Mouse (Mus musculus) heart, embryonic 13.5 days (tissue): Measurements from ENCODE around the gene Ankrd34c. TPM values are rescaled to one million over a fixed set of nuclear protein-coding genes. Genes with fewer than 3 reads are reported as not detected.

Source experiments
- ATAC-seq: fragments of 200-750 bp; cut with Nextera tagmentation; 2 replicates; pipeline ENCODE4 v1.8.0; 2017; ENCODE audit warnings: moderate TSS enrichment; ENCODE audit not compliant: insufficient number of reproducible peaks, low FRiP score, low TSS enrichment; ENCODE audit errors: extremely low read depth
- H3K27ac ChIP-seq: fragments of 300-500 bp; sonication (generic); replicated peaks from 2 replicates; pipeline ENCODE4 v1.5.1; 2015; ENCODE audit warnings: moderate library complexity, mild to moderate bottlenecking, inconsistent platforms
- H3K27me3 ChIP-seq: fragments of 300-500 bp; sonication (generic); replicated peaks from 2 replicates; pipeline ENCODE4 v1.6.1; 2015; ENCODE audit warnings: mild to moderate bottlenecking, inconsistent platforms
- H3K36me3 ChIP-seq: fragments of 300-500 bp; sonication (generic); 2 replicates; pipeline ENCODE4 v1.6.1; 2015; ENCODE audit warnings: mild to moderate bottlenecking, inconsistent platforms
- H3K4me1 ChIP-seq: fragments of 300-500 bp; sonication (generic); 2 replicates; pipeline ENCODE4 v1.6.1; 2015; ENCODE audit warnings: inconsistent platforms
- H3K4me2 ChIP-seq: fragments of 300-500 bp; sonication (generic); 2 replicates; pipeline ENCODE4 v1.6.1; 2015; ENCODE audit warnings: inconsistent platforms, mild to moderate bottlenecking, moderate library complexity
- H3K4me3 ChIP-seq: fragments of 300-500 bp; sonication (generic); 2 replicates; pipeline ENCODE4 v1.5.1; 2015; ENCODE audit warnings: moderate library complexity, mild to moderate bottlenecking, inconsistent platforms
- H3K9ac ChIP-seq: fragments of 300-500 bp; sonication (generic); 2 replicates; pipeline ENCODE4 v1.6.1; 2015; ENCODE audit warnings: inconsistent platforms, mild to moderate bottlenecking, moderate library complexity
- H3K9me3 ChIP-seq: fragments of 300-500 bp; sonication (generic); 2 replicates; pipeline ENCODE4 v1.6.1; 2016; ENCODE audit warnings: inconsistent platforms
- WGBS: fragments of 180-500 bp; shearing (Covaris S2); methylation state at CpG from one replicate; pipeline ENCODE4 v1.1.7; 2015; ENCODE audit warnings: mixed read lengths; 5-methylcytosine and 5-hydroxymethylcytosine counted together
- polyA plus RNA-seq: library from polyadenylated mRNA; unstranded; fragments of >200 nt; fragmentation: Nextera tagmentation; extraction: Ambion mirVana; gene quantifications from 2 replicates; pipeline ENCODE4 v1.2.1, GENCODE M21; 2015

Ankrd34c gene
- polyA plus RNA-seq, result not detected in 2 replicates

DNA sequence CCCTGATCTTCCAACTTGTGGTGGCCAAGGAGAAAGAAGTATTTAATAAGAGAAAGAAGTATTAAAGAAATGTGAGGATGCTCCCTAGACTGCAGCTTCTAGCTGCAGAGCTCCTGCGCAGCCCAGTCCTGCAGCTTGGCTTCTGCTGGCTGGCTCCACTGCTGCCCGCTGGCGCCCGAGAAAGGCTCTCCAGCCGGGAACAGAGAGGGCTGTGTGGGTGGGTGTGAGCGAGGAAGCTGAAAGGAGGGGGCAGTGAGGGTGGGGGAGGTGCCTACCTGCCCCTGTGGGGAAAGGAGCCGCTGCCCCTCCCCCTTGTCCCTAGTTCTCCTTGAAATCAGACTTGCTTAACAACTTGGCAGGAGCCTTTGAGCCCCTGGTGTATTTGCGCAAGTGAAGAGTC, at the start of gene Ankrd34c:
Gene Ankrd34c (minus strand): TSS at position 181 of the 400 bp plus-strand sequence.
- 2% methylated on average over 8 of the region's 8 CpGs for WGBS
- H3K36me3 ChIP-seq, result no peaks in the 10 kb centered on the region
- no peak within 1 kb of the TSS for H3K4me2 ChIP-seq
- peaks cover 28% of the 10 kb centered on the region for H3K27me3 ChIP-seq
- H3K4me1 ChIP-seq, result no peaks in the 10 kb centered on the region
- H3K9ac ChIP-seq, result no peak within 1 kb of the TSS
- H3K4me3 ChIP-seq, result no peak within 1 kb of the TSS
- H3K27ac ChIP-seq, result no peak within 1 kb of the TSS
- no peak for ATAC-seq
- H3K9me3 ChIP-seq, result no peaks in the 10 kb centered on the region

DNA sequence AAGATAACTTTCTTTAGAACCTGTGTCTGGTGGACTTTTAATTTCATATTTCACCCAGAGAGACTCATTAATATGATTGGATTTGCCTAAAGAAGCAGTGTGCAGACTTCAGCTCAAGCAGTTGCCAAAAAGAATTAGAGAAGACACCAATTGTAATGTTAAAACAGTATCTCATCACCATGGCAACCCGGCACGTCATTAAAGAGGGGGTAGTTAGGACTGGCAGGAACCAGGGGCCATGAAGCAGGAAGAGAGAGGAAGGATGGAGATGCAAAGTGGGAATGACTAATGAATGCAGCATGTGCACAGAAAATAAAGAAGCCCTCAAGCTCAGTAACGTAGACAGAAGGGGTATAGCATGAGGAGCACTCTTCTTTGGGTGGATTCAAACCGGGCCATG, 49.3 kb upstream of the Ankrd34c start:
- Histone ChIP-seq H3K9me3 (no peaks in the 10 kb centered on the region), H3K4me1 (no peaks in the 10 kb centered on the region), H3K36me3 (no peaks in the 10 kb centered on the region), H3K4me3 (no peak overlapping the region), H3K27ac (no peak overlapping the region), H3K4me2 (no peak overlapping the region), H3K9ac (no peak overlapping the region), H3K27me3 (no peaks in the 10 kb centered on the region)
- 65% methylated on average over 4 of the region's 4 CpGs for WGBS
- ATAC-seq, result no peak

DNA sequence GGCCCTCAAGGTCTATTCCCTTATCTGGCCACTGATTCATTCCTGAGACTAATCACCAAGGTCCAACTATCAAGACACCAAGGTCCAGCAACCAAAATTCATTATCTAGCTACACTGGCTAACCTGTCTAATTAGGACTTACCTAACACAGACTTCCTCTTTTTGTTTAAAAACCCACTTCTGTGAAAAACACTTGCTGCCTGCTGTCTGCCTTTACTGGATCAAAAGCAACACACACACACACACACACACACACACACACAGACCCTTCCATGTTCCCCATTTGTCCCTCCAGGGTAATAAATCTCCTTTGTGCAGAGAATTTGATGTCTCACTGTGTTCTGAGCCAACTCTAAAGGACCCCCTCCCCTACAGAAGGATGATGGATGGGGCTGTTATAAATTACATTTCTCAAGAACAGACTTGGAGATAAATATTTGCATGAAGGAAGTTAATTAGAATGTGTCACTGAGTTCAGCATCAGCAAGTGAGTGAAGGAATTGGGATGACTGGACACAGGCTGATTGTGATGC, 43.2 kb upstream of the Ankrd34c start:
- H3K27me3 ChIP-seq, result no peaks in the 10 kb centered on the region
- no peaks in the 10 kb centered on the region for H3K9me3 ChIP-seq
- H3K9ac ChIP-seq, result no peak overlapping the region
- no peaks in the 10 kb centered on the region for H3K36me3 ChIP-seq
- H3K4me3 ChIP-seq, result no peak overlapping the region
- no peaks in the 10 kb centered on the region for H3K4me1 ChIP-seq
- H3K4me2 ChIP-seq, result no peak overlapping the region
- H3K27ac ChIP-seq, result no peak overlapping the region
- ATAC-seq, result no peak

DNA sequence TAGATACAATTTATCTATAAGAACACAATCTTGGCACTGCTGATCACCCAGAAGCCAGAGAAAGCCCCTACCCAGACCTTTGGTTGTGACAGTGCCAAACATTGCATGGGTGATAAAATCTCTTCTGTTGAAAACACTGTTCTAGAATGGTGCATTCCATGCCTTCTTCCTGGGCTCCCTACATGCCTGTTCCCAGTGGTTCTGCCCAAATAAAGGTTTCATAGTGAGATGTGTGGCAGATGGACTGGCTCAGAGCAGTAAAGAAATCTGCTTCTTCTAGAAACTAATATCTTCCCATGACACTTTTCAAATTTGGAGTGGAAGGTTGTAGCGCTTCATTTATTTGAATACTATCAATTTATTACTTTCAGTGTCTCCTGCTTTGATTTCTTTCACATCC, 41.0 kb upstream of the Ankrd34c start:
- H3K4me1 ChIP-seq, result no peaks in the 10 kb centered on the region
- H3K9me3 ChIP-seq, result no peaks in the 10 kb centered on the region
- H3K27ac ChIP-seq, result no peak overlapping the region
- H3K4me3 ChIP-seq, result no peak overlapping the region
- H3K36me3 ChIP-seq, result no peaks in the 10 kb centered on the region
- ATAC-seq, result no peak
- H3K4me2 ChIP-seq, result no peak overlapping the region
- no peak overlapping the region for H3K9ac ChIP-seq
- H3K27me3 ChIP-seq, result no peaks in the 10 kb centered on the region
- 93% methylated on average over 1 of the region's 1 CpGs for WGBS

DNA sequence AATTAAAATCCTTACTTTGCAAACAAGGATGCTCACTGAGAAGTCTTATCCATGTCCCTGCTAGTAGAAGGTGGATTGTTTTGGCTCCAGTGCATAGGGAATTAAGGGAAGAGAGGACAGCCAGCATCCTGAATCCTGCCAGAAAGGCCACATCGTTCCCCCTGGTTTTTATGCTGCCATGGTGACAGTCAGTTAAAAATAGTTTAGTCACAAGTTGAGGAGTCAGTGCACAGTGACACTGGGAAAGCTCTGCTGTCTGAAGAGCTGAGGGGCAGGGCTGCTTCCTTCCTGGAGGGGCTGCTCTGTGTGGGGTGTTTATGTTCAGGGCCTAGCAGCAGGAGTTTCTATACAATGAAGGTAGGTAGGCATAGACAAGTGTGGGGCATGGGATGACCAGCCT, 32.9 kb upstream of the Ankrd34c start:
- H3K9me3 ChIP-seq, result no peaks in the 10 kb centered on the region
- no peaks in the 10 kb centered on the region for H3K27me3 ChIP-seq
- H3K36me3 ChIP-seq, result no peaks in the 10 kb centered on the region
- H3K27ac ChIP-seq, result peak overlapping the region; percentile 52
- no peak overlapping the region for H3K9ac ChIP-seq
- H3K4me2 ChIP-seq, result no peak overlapping the region
- 6% methylated on average over 1 of the region's 1 CpGs for WGBS
- no peak for ATAC-seq
- H3K4me1 ChIP-seq, result peaks cover 9% of the 10 kb centered on the region
- H3K4me3 ChIP-seq, result no peak overlapping the region

DNA sequence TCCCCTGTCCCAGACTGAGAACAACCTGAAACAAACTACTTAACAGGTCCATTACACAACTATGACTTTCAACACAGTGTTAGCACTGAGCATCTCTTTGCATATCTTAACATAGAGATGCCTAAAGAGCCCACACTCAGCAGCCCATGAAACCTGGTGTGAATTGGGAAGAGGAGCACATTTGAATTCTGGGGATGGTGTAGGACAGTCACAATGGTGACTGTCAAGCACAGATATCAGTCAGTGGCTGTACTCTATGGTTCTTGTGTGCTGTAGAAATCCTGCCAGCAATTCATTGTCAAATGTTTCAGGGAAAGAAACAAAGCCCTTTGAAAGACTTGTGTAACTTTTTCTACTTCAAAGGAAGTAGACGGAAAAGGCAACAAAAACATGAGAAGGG, 23.7 kb upstream of the Ankrd34c start:
- Histone ChIP-seq H3K27ac (no peak overlapping the region), H3K27me3 (no peaks in the 10 kb centered on the region), H3K4me2 (no peak overlapping the region), H3K4me3 (no peak overlapping the region), H3K9ac (no peak overlapping the region), H3K4me1 (no peaks in the 10 kb centered on the region), H3K9me3 (no peaks in the 10 kb centered on the region), H3K36me3 (no peaks in the 10 kb centered on the region)
- 63% methylated on average over 1 of the region's 1 CpGs for WGBS
- no peak for ATAC-seq

DNA sequence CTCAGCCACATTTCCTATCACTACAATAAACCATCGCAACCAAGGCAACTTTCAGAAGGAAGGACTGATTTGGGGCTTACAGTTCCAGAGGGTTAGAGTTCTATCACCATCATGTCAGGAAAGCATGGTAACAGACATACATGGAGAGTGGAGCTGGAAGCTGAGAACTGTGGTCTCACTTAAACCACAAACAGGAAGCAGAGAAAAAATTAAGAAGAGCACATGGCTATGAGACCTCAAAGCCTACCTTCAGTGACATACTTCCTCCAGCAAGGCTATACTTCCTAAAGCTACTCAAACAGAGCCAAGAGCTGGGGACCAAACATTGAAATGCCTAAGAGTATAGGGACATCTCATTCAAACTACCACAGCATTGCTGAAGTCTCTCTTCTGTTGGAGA, 20.3 kb upstream of the Ankrd34c start:
- Histone ChIP-seq H3K9ac (no peak overlapping the region), H3K36me3 (no peaks in the 10 kb centered on the region), H3K4me3 (no peak overlapping the region), H3K4me2 (no peak overlapping the region), H3K27ac (no peak overlapping the region), H3K27me3 (no peaks in the 10 kb centered on the region), H3K4me1 (no peaks in the 10 kb centered on the region), H3K9me3 (no peaks in the 10 kb centered on the region)
- WGBS, result 76% methylated on average over 1 of the region's 1 CpGs
- ATAC-seq, result no peak

DNA sequence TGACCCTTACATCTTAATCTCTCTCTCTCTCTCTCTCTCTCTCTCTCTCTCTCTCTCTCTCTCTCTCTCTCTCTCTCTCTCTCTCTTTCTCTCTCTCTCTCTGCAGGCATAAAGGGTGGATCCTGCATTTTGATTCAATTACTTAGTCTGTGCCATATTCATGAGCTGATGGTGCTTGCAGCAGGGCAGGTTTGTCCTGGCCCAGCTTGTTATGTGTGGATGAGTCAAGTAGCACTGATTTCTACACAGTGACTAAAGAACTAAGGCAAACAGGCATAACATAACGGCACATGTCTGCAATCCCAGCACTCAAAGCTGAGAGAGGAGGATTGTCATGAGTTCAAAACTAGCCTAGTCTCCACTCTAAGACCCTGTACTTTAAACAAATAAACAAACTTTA, 19.9 kb upstream of the Ankrd34c start:
- H3K4me1 ChIP-seq, result no peaks in the 10 kb centered on the region
- H3K36me3 ChIP-seq, result no peaks in the 10 kb centered on the region
- H3K9ac ChIP-seq, result no peak overlapping the region
- no peak overlapping the region for H3K27ac ChIP-seq
- H3K4me2 ChIP-seq, result no peak overlapping the region
- no peak for ATAC-seq
- H3K4me3 ChIP-seq, result no peak overlapping the region
- WGBS, result 58% methylated on average over 1 of the region's 1 CpGs
- no peaks in the 10 kb centered on the region for H3K9me3 ChIP-seq
- H3K27me3 ChIP-seq, result no peaks in the 10 kb centered on the region

DNA sequence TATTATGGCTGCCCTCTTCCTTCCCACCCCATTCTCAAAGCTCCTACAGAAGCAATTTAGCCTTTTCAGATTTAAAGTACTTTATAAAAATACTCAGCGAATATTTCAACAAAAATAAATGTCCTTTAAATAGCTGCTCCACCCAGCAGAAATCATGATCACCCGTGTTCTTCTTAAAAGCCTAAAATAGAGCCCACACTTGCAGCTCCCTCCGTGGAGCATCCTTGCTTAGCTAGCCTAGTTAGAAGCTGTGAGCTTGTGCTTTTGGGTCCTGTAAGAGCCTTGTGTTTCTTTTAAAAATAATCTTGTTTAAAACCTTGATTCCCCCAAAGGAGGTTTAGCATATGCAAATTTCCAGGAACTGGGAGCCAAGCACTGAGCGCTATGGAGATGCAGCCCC, 19.3 kb upstream of the Ankrd34c start:
- Histone ChIP-seq H3K4me2 (no peak overlapping the region), H3K27ac (no peak overlapping the region), H3K9me3 (no peaks in the 10 kb centered on the region), H3K27me3 (no peaks in the 10 kb centered on the region), H3K9ac (no peak overlapping the region), H3K4me3 (no peak overlapping the region), H3K4me1 (no peaks in the 10 kb centered on the region), H3K36me3 (no peaks in the 10 kb centered on the region)
- no peak for ATAC-seq
- 24% methylated on average over 4 of the region's 4 CpGs for WGBS

DNA sequence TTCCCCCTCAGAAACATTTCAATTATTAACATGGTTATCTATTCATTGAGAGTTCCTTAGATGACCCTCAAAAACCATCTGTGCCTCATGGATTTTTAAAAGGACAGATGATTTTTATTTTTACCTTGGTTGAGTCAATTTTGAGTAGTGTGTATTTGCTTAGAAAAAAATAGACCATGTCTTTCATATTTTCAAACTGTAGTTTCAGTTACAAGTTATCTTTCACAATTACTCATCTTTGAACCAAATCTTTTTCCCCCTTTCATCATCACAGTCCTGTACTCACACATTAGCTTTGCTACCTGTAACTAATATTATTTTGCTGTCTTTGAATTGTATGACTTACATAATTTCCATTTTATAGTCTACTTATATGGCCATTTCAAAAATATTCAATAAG, 1.8 kb upstream of the Ankrd34c start:
- Histone ChIP-seq H3K4me3 (no peak overlapping the region), H3K36me3 (no peaks in the 10 kb centered on the region), H3K27ac (no peak overlapping the region), H3K9ac (no peak overlapping the region), H3K4me1 (no peaks in the 10 kb centered on the region), H3K9me3 (no peaks in the 10 kb centered on the region), H3K27me3 (peaks cover 28% of the 10 kb centered on the region), H3K4me2 (no peak overlapping the region)
- ATAC-seq, result no peak

DNA sequence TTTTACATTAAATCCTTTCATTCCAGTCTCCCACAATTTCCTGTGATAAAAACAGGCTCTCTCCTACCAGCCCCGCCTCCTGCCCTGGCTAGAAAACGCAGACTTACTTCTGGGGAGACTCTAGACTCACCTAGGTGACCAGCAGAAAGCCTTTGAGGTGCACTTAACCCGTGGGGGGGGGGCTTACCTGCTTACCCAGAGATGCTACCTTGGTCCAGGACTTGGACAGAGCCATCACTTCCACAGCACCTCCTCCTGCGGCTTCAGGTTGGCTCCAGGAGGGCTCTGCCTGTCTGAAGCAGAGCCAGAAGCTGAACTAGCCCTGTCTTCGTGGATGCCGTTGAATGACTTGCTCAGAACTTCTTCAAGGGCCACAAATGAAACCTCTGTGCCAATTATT, 387 bp downstream of the Ankrd34c start:
- H3K27me3 ChIP-seq, result peaks cover 28% of the 10 kb centered on the region
- H3K4me2 ChIP-seq, result no peak overlapping the region
- ATAC-seq, result no peak
- H3K36me3 ChIP-seq, result no peaks in the 10 kb centered on the region
- no peak overlapping the region for H3K4me3 ChIP-seq
- H3K27ac ChIP-seq, result no peak overlapping the region
- H3K9me3 ChIP-seq, result no peaks in the 10 kb centered on the region
- H3K4me1 ChIP-seq, result no peaks in the 10 kb centered on the region
- no peak overlapping the region for H3K9ac ChIP-seq
- 12% methylated on average over 6 of the region's 6 CpGs for whole genome bisulfite sequencing

DNA sequence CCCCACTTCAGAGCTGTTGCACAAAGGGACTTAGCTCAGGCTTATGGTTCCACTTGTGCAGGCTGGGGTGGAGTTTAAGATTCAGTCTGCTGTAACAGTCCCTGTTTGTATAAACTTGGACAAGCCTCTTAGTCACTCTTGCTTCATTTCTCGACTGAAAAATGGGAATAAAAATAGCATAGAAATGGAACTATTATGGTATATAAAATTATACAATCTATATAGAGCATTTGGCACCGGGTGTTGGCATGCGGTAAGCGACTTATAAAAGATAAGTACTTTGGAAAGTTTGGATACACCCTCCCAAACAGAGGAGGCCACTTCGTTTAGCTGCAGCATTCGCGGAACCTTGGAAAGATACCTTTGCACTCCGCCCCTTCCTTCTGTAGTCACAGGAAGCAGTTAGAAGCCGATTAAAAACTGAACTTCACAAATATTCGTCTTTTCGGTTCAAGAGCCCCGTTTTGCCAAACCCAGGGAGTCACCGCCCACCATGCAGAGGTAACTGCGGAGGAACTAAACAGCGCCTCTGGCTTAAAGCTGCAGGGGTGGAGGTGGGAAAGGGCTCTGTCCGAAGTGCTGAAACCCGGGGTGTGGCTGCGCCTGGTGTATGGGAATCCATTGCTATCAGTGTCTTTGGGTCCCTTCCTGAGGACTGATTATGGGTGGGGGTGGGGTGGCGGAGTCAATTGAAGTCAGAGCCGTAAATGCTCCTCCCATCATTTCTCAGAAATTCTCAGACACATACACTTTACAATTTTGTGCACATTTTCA, 1.2 kb downstream of the Ankrd34c start:
- Histone ChIP-seq H3K36me3 (no peaks in the 10 kb centered on the region), H3K4me2 (0 out of 2 replicates have a peak overlapping the region, but pooled peaks have one; percentile 20), H3K4me3 (no peak overlapping the region), H3K4me1 (no peaks in the 10 kb centered on the region), H3K27ac (no peak overlapping the region), H3K9me3 (no peaks in the 10 kb centered on the region), H3K27me3 (peaks cover 28% of the 10 kb centered on the region), H3K9ac (no peak overlapping the region)
- WGBS, result 6% methylated on average over 20 of the region's 20 CpGs
- no peak for ATAC-seq
